Mouse (Mus musculus) intestine, postnatal 0 days (tissue): Measurements from ENCODE around the gene Agap1. TPM values are rescaled to one million over a fixed set of nuclear protein-coding genes. Genes with fewer than 3 reads are reported as not detected.

Experiments
- ATAC-seq: fragments of 200-750 bp; cut with Nextera tagmentation; 2 replicates; pipeline ENCODE4 v1.8.0; 2017; ENCODE audit warnings: mild to moderate bottlenecking, moderate TSS enrichment, moderate library complexity
- H3K27ac ChIP-seq: fragments of 300-500 bp; sonication (generic); 2 replicates; pipeline ENCODE4 v1.5.1; 2014; ENCODE audit warnings: mild to moderate bottlenecking, low read depth, low read length, moderate library complexity
- H3K27me3 ChIP-seq: fragments of 300-500 bp; sonication (generic); replicated peaks from 2 replicates; pipeline ENCODE4 v1.6.1; 2014; ENCODE audit warnings: low read length, mixed read lengths; ENCODE audit not compliant: control insufficient read depth, insufficient read depth
- H3K36me3 ChIP-seq: fragments of 300-500 bp; sonication (generic); 2 replicates; pipeline ENCODE4 v1.6.1; 2014; ENCODE audit warnings: mild to moderate bottlenecking, moderate library complexity; ENCODE audit not compliant: control insufficient read depth, insufficient read depth
- H3K4me1 ChIP-seq: fragments of 300-500 bp; sonication (generic); replicated peaks from 2 replicates; pipeline ENCODE4 v1.6.1; 2014; ENCODE audit warnings: antibody characterized with exemption, low read length, mixed read lengths; ENCODE audit not compliant: control insufficient read depth, insufficient read depth
- H3K4me2 ChIP-seq: fragments of 300-500 bp; sonication (generic); replicated peaks from 2 replicates; pipeline ENCODE4 v1.6.1; 2014; ENCODE audit warnings: low read depth, mild to moderate bottlenecking, moderate library complexity
- H3K4me3 ChIP-seq: fragments of 300-500 bp; sonication (generic); 2 replicates; pipeline ENCODE4 v1.5.1; 2014; ENCODE audit warnings: low read depth, low read length
- H3K9ac ChIP-seq: fragments of 300-500 bp; sonication (generic); 2 replicates; pipeline ENCODE4 v1.6.1; 2014; ENCODE audit warnings: mild to moderate bottlenecking, low read depth, low read length
- H3K9me3 ChIP-seq: fragments of 300-500 bp; sonication (generic); 2 replicates; pipeline ENCODE4 v1.6.1; 2016; ENCODE audit warnings: mixed run types; ENCODE audit not compliant: control insufficient read depth
- CTCF ChIP-seq: sonication (generic); IDR thresholded peaks from 2 replicates; pipeline ENCODE4 v1.5.1; 2016; ENCODE audit warnings: low read depth, mild to moderate bottlenecking, control low read depth, antibody characterized with exemption, moderate library complexity
- WGBS: fragments of 180-500 bp; shearing (Covaris S2); extraction: QIAGEN DNeasy Blood & Tissue Kit; methylation state at CpG from one replicate; pipeline ENCODE4 v1.1.7; 2014; 5-methylcytosine and 5-hydroxymethylcytosine counted together
- polyA plus RNA-seq: library from polyadenylated mRNA; unstranded; fragments of >200 nt; fragmentation: Nextera tagmentation; extraction: Ambion mirVana; gene quantifications from 2 replicates; pipeline ENCODE4 v1.2.1, GENCODE M21; 2015

The Agap1 gene
- polyA plus RNA-seq, 1 experiment from 2014 or later = 6.1 TPM

- Histone ChIP-seq H3K36me3 (peaks cover 7% of the 10 kb centered on the region), H3K4me2 (no peak overlapping the region), H3K4me3 (no peak overlapping the region), H3K4me1 (no peaks in the 10 kb centered on the region), H3K9me3 (no peaks in the 10 kb centered on the region), H3K27ac (no peak overlapping the region), H3K27me3 (no peaks in the 10 kb centered on the region), H3K9ac (no peak overlapping the region)
- TF ChIP-seq CTCF = no peak
- 93% methylated on average over 3 of the region's 3 CpGs for WGBS
- ATAC-seq = no peak
These were observed 201.6 kb downstream of the Agap1 start for GRCm38 (mm10) chr1:89656167-89656566.

DNA sequence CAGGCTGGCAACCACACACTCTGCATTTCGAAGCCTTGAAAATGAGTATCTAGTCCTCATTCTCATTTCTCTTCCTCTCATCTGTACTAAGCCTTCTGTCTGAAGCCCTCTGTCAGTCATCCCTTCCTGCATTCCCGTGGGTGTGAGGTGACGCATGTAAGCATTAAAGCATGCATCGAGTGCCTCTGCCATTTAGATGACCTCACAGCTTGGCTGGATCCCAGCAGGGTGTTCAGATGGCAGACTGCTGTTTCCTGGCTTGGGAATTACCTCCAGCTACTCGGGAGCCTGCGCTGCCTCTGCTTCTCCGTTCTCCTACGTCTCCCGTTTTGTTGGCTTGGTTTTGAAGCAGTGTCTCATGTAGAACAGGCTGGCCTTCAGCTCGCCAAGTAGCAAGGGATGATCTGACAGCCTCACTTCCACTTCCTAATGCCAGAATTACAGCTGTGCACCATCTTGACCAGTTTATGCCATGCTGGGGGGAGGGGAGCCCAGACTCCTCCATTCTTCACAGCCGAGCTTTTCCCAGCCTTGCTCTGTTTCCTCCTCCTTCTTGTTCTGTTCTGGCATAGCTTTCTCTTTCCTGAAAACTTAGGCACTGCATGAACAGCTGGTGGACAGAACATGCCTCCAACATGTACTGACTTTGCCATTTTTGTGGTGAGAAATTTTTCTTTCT is 202.2 kb downstream of the Agap1 start:
- no peak for TF ChIP-seq CTCF
- no peak overlapping the region for H3K27ac ChIP-seq
- no peak overlapping the region for H3K9ac ChIP-seq
- peaks cover 7% of the 10 kb centered on the region for H3K36me3 ChIP-seq
- no peak for ATAC-seq
- no peaks in the 10 kb centered on the region for H3K27me3 ChIP-seq
- no peaks in the 10 kb centered on the region for H3K4me1 ChIP-seq
- WGBS = 62% methylated on average over 11 of the region's 11 CpGs
- no peaks in the 10 kb centered on the region for H3K9me3 ChIP-seq
- no peak overlapping the region for H3K4me3 ChIP-seq
- H3K4me2 ChIP-seq = 0 out of 2 replicates have a peak overlapping the region, but pooled peaks have one; percentile 4

- Histone ChIP-seq H3K36me3 (peaks cover 19% of the 10 kb centered on the region; the same call in 1 of the 2 replicates), H3K27ac (no peak overlapping the region), H3K4me2 (no peak overlapping the region), H3K27me3 (no peaks in the 10 kb centered on the region), H3K4me1 (no peaks in the 10 kb centered on the region), H3K9ac (no peak overlapping the region), H3K9me3 (no peaks in the 10 kb centered on the region), H3K4me3 (no peak overlapping the region)
- TF ChIP-seq CTCF = no peak
- ATAC-seq = no peak
- 79% methylated on average over 4 of the region's 4 CpGs for WGBS
These were observed 206.2 kb downstream of the Agap1 start for GRCm38 (mm10) chr1:89660804-89661203.

DNA sequence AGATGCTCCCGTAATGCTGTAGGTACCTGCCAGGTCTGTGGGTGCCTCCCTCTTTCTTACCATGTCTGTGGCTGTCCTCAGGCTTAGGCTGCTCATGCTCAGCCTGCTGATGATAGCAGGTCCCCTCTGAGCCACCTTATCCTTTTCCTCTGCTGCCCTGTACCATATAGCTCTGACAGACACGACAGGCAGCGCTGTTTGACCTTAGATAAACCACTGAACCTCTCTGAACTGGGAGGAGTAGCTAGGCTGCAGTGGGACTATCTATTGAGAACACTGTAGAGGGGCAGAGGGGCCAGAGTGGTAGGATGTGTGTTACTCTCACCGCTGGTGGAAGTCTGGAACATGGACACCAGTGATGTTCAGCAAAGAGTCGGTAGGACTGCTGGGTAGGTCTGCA is 211.5 kb downstream of the Agap1 start:
- H3K4me2 ChIP-seq = no peak overlapping the region
- H3K9ac ChIP-seq = no peak overlapping the region
- WGBS = 91% methylated on average over 5 of the region's 5 CpGs
- TF ChIP-seq CTCF = no peak
- no peak overlapping the region for H3K4me3 ChIP-seq
- H3K27me3 ChIP-seq = no peaks in the 10 kb centered on the region
- peaks cover 37% of the 10 kb centered on the region for H3K36me3 ChIP-seq
- ATAC-seq = no peak
- no peaks in the 10 kb centered on the region for H3K9me3 ChIP-seq
- H3K4me1 ChIP-seq = no peaks in the 10 kb centered on the region
- H3K27ac ChIP-seq = no peak overlapping the region

DNA sequence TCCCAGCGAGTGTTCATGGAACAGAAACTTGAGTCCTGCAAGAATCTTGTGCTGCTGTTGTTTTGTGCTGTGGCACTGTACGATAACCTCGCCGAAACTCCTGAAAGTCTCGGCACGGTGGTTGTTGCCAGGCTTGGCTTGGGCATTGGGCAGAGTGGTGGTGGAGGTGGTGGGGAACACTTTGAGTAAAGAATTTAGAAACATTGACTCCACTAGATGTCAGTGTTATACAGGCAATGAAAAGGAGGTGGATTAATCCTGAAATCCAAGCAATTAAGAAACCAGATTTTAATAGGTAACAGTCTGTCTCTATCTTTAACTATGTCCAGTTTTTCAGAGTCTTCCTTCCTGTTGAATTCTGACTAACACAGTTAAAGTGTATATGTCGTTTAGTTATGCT is 212.8 kb downstream of the Agap1 start:
- H3K4me2 ChIP-seq = no peak overlapping the region
- no peak overlapping the region for H3K4me3 ChIP-seq
- 92% methylated on average over 7 of the region's 7 CpGs for WGBS
- ATAC-seq = no peak
- H3K4me1 ChIP-seq = no peaks in the 10 kb centered on the region
- peaks cover 48% of the 10 kb centered on the region for H3K36me3 ChIP-seq
- H3K9me3 ChIP-seq = no peaks in the 10 kb centered on the region
- TF ChIP-seq CTCF = peak; percentile 37
- no peak overlapping the region for H3K9ac ChIP-seq
- H3K27ac ChIP-seq = no peak overlapping the region
- no peaks in the 10 kb centered on the region for H3K27me3 ChIP-seq

DNA sequence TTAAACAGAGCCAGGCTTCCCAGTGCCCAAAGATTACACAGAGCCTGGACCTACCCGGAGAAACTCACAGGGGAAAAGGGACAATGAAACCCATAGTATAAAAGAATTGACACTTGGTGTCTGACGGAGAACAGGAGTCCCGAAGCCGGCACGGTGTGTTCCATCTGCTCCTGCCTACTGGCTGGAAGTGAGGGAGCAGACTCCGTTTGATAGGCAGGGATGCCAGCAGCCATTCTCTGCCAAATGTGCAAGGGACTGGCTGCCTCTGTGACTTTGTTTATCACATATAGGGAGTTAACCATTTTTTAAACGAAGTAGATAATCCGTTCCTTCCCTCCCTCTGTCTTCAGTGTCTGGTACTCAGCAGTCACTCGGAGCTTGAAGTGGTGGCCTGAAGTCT is 214.0 kb downstream of the Agap1 start:
- H3K27me3 ChIP-seq = no peaks in the 10 kb centered on the region
- no peak overlapping the region for H3K27ac ChIP-seq
- no peak overlapping the region for H3K9ac ChIP-seq
- H3K4me1 ChIP-seq = no peaks in the 10 kb centered on the region
- H3K9me3 ChIP-seq = no peaks in the 10 kb centered on the region
- no peak overlapping the region for H3K4me3 ChIP-seq
- H3K4me2 ChIP-seq = no peak overlapping the region
- no peak for ATAC-seq
- TF ChIP-seq CTCF = no peak
- WGBS = 75% methylated on average over 9 of the region's 9 CpGs
- peaks cover 55% of the 10 kb centered on the region for H3K36me3 ChIP-seq
